Mouse (Mus musculus) midbrain, postnatal 0 days (tissue): ENCODE measurements around the gene Aunip. TPM values are rescaled to one million over a fixed set of nuclear protein-coding genes. Genes with fewer than 3 reads are reported as not detected.
"Not testable (repeated sequence)": the region's sequence is repeated elsewhere in the genome, so short reads cannot be mapped to it uniquely, and the experiment has no call there.

ENCODE experiments used
- ATAC-seq: fragments of 200-750 bp; cut with Nextera tagmentation; 2 replicates; pipeline ENCODE4 v1.8.0; 2017; ENCODE audit warnings: moderate number of reproducible peaks, mild to moderate bottlenecking, moderate TSS enrichment, moderate library complexity; ENCODE audit not compliant: low FRiP score
- DNase-seq: peaks from one replicate; pipeline ENCODE4 v3.0.0-alpha.2; 2015; ENCODE audit warnings: low spot score
- H3K27ac ChIP-seq: fragments of 300-500 bp; sonication (generic); 2 replicates; pipeline ENCODE4 v1.5.1; 2014; ENCODE audit warnings: low read depth, mild to moderate bottlenecking, low read length, mixed read lengths
- H3K27me3 ChIP-seq: fragments of 300-500 bp; sonication (generic); 2 replicates; pipeline ENCODE4 v1.6.1; 2014; ENCODE audit warnings: low read length, control low read depth, mixed read lengths; ENCODE audit not compliant: insufficient read depth
- H3K36me3 ChIP-seq: fragments of 300-500 bp; sonication (generic); 2 replicates; pipeline ENCODE4 v1.6.1; 2014; ENCODE audit warnings: low read length, control low read depth, mixed read lengths; ENCODE audit not compliant: insufficient read depth
- H3K4me1 ChIP-seq: fragments of 300-500 bp; sonication (generic); 2 replicates; pipeline ENCODE4 v1.6.1; 2014; ENCODE audit warnings: mild to moderate bottlenecking, control low read depth, antibody characterized with exemption, low read length, mixed read lengths; ENCODE audit not compliant: insufficient read depth
- H3K4me2 ChIP-seq: fragments of 300-500 bp; sonication (generic); 2 replicates; pipeline ENCODE4 v1.6.1; 2014; ENCODE audit warnings: low read depth, mild to moderate bottlenecking, low read length, mixed read lengths; ENCODE audit not compliant: poor library complexity, severe bottlenecking
- H3K4me3 ChIP-seq: fragments of 300-500 bp; sonication (generic); 2 replicates; pipeline ENCODE4 v1.5.1; 2014; ENCODE audit warnings: low read depth, mild to moderate bottlenecking, low read length, moderate library complexity
- H3K9ac ChIP-seq: fragments of 300-500 bp; sonication (generic); replicated peaks from 2 replicates; pipeline ENCODE4 v1.6.1; 2014; ENCODE audit warnings: mild to moderate bottlenecking, low read length, moderate library complexity, mixed read lengths; ENCODE audit not compliant: poor library complexity, severe bottlenecking
- H3K9me3 ChIP-seq: fragments of 300-500 bp; sonication (generic); 2 replicates; pipeline ENCODE4 v1.6.1; 2016; ENCODE audit warnings: low read length, control low read depth
- CTCF ChIP-seq: IDR thresholded peaks from 2 replicates; pipeline ENCODE4 v1.5.1; 2016; ENCODE audit warnings: antibody characterized with exemption, mild to moderate bottlenecking
- WGBS: fragments of 180-500 bp; shearing (Covaris S2); extraction: QIAGEN DNeasy Blood & Tissue Kit; methylation state at CpG from one replicate; pipeline ENCODE4 v1.1.7; 2014; 5-methylcytosine and 5-hydroxymethylcytosine counted together
- polyA plus RNA-seq: library from polyadenylated mRNA; unstranded; fragments of >200 nt; fragmentation: Nextera tagmentation; extraction: Ambion mirVana; gene quantifications from 2 replicates; pipeline ENCODE4 v1.2.1, GENCODE M21; 2015
- total RNA-seq: library from RNA; depleted of rRNA; stranded (reverse); fragments of >200 nt; gene quantifications from 2 replicates; pipeline ENCODE4 v1.2.3, GENCODE M21; 2014

Aunip gene
- total and polyA plus RNA-seq, 2 experiments from 2014 or later = 0.91 to 1.5 TPM

DNA sequence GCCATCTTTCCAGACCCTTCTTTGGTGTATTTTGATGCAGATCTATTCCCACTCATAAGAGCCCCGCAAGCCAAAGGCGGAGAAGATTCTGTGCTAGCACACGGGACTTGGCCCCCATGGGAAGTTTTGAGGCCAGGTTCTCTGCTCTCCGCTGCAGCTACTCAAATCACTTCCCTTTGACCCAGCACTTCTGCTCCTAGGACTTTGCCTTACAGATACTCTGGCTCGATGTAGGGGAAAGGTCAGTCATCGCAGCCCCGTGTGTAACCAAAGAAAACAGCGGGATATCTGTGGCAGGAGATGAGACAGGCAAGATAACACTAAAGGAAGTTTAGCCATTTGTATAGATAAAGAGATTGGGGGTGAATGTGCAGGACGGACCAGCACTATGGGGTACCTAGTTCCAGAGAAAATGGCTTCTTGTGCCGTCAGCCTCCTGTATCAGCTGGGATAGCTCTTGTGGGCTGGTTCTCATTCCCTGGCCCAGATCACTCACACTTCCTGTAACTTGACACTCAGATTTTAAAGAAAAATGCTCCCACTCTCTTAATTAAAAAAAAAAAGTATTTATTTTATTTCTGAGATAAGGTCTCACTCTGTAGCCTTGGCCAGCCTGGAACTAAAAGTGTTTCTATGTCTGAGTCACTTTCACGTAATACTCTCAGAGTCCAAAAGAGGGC, 20.7 kb upstream of the Aunip start:
- Histone ChIP-seq H3K4me1 (peaks cover 6% of the 10 kb centered on the region), H3K27ac (no peak overlapping the region), H3K9me3 (no peaks in the 10 kb centered on the region), H3K27me3 (no peaks in the 10 kb centered on the region), H3K4me2 (no peak overlapping the region), H3K36me3 (no peaks in the 10 kb centered on the region), H3K4me3 (no peak overlapping the region), H3K9ac (no peak overlapping the region)
- DNase-seq = no peak
- no peak for TF ChIP-seq CTCF
- 85% methylated on average over 11 of the region's 11 CpGs for WGBS
- no peak for ATAC-seq

DNA sequence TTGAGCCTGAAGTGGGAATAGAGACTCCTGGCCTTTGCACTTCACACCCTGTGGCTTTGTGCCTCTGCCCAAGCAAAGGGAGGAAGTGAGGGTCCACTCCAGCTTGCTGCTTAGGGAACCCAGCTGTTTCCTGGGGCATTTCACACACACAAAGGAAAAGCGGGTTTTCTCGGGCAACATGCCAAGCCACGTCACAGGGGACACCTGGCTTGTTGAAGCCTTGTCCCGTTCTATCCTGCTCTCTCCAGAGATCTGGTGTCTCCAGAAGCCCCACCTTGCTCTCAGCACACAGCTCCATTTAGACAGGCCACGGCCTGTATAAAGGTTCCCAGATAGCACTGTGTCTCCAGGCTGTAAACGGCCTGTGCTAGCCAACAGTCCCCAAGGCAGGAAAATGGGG, 19.1 kb upstream of the Aunip start:
- TF ChIP-seq CTCF = no peak
- Histone ChIP-seq H3K4me1 (peaks cover 7% of the 10 kb centered on the region), H3K27me3 (no peaks in the 10 kb centered on the region), H3K27ac (no peak overlapping the region), H3K4me3 (no peak overlapping the region), H3K9me3 (no peaks in the 10 kb centered on the region), H3K9ac (no peak overlapping the region), H3K4me2 (no peak overlapping the region), H3K36me3 (no peaks in the 10 kb centered on the region)
- ATAC-seq (no peak), DNase-seq (no peak)
- WGBS = 70% methylated on average over 6 of the region's 6 CpGs

GRCm38 (mm10) chr4:134494161-134494560, 16.6 kb upstream of the Aunip start:
- DNase-seq, H3K4me3 ChIP-seq, H3K36me3 ChIP-seq, H3K4me2 ChIP-seq, H3K27me3 ChIP-seq, H3K9me3 ChIP-seq, H3K9ac ChIP-seq, H3K27ac ChIP-seq, ATAC-seq: not testable (repeated sequence)
- 94% methylated on average over 6 of the region's 6 CpGs for WGBS
- H3K4me1 ChIP-seq = peaks cover 13% of the 10 kb centered on the region

DNA sequence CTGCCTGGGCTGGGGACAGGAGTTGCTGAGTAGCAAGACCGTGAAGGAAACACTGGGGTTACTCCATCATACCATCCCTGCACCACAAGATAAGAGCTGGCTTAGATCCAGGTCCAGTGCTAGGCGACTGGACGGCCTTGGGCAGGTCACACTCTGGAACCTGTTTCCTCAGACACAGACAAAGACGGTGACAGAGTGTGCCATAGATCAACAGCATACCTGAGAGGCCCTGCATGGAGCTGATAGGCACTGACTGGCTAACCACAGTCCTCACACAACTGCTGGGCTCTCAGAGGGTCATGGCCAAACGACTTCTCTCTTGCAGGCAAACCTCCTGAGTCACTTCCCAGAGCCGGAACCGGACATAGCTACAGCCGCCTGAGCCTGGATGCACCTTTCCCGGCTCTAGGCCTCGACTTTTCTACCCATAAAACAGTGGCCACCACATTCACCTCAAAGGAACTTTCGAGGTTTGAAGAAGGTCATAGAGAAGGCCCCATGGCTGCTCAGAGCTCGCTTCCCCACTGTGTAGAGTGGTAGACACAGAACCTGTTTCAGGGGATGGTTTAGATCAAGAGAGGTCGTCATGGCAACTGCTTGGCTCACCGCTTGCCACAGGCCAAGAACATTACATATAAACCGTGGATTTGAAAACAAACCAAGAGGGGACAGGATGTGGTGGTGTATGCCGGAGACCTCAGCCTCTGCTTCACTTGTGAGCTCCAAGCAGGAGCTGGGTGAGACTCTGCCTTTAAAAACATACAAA, 15.8 kb upstream of the Aunip start:
- Histone ChIP-seq H3K4me3 (no peak overlapping the region), H3K36me3 (no peaks in the 10 kb centered on the region), H3K4me1 (peaks cover 13% of the 10 kb centered on the region), H3K27me3 (no peaks in the 10 kb centered on the region), H3K27ac (0 out of 2 replicates have a peak overlapping the region, but pooled peaks have one; percentile 2), H3K9ac (no peak overlapping the region), H3K4me2 (no peak overlapping the region), H3K9me3 (no peaks in the 10 kb centered on the region)
- 55% methylated on average over 16 of the region's 16 CpGs for WGBS
- ATAC-seq = no peak
- TF ChIP-seq CTCF = no peak
- no peak for DNase-seq

DNA sequence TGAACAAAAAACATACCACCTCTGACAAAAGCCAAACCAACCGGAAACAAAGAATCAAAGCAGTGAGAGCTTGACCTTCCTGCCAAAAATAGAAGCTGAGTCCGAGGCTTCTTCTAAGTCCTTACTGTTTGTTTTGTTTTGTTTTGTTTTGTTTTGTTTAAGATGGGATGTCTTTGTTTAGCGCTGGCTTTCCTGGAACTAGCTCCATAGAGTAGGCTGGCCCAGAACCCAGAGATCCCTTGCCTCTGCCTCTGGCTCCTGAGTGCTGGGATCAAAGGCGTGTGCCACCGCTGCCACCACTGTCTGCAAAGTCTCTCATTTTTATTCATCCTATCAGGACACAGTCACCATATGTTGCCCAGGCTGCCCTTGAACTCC, 15.3 kb upstream of the Aunip start:
- no peak overlapping the region for H3K4me2 ChIP-seq
- no peaks in the 10 kb centered on the region for H3K9me3 ChIP-seq
- TF ChIP-seq CTCF = no peak
- H3K4me3 ChIP-seq = no peak overlapping the region
- H3K4me1 ChIP-seq = peaks cover 13% of the 10 kb centered on the region
- H3K27me3 ChIP-seq = no peaks in the 10 kb centered on the region
- no peak overlapping the region for H3K27ac ChIP-seq
- no peaks in the 10 kb centered on the region for H3K36me3 ChIP-seq
- WGBS = 58% methylated on average over 5 of the region's 5 CpGs
- H3K9ac ChIP-seq = no peak overlapping the region
- ATAC-seq = no peak
- no peak for DNase-seq

DNA sequence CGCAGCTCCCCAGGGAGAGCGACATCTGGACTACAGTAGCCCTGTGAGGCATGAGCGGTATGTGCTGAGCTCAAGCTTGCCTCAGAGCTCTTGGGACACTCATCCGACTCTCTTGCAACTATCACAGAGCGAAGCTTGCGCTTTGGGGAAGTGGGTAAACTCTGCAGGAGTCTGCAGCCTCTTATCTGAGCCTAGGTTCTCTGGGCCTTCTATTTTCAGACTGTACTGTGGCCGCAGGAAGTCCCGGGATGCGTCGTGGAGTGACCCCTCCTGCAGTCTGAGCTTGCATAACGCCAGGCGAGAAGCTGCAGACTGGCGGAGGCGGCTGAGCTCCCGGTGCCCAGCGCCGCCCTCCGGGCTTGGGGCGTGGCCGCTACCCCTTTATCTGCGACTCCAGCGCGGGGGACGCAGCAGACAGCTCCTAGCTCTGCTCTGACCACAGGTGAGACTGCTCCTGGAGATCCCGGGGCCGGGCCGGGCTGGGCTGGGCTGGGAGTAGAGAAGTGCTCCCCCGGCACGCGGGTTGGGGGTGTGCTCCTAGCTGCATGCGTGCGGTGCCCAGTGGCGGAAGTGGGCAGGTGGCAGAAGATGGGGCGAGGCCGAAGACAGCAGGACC, 14.1 kb upstream of the Aunip start, which contains the start of gene Paqr7:
TSS of gene Paqr7 (plus strand) at position 103 of the 616 bp plus-strand sequence.
- Histone ChIP-seq H3K27me3 (no peaks in the 10 kb centered on the region), H3K36me3 (no peaks in the 10 kb centered on the region), H3K4me3 (peak within 1 kb of the TSS; percentile 56), H3K4me1 (peaks cover 13% of the 10 kb centered on the region), H3K9ac (peak within 1 kb of the TSS; percentile 76), H3K9me3 (no peaks in the 10 kb centered on the region), H3K4me2 (peak within 1 kb of the TSS; percentile 96), H3K27ac (peak within 1 kb of the TSS; percentile 78)
- DNase-seq (peak; percentile 58), ATAC-seq (peak; percentile 56)
- 3% methylated on average over 34 of the region's 35 CpGs for WGBS
- no peak; the same call in 1 of the 2 replicates for TF ChIP-seq CTCF
